Mouse (Mus musculus) erythroblast, embryonic 14.5 days (primary cell): ENCODE results near the gene Apoc2.

Experiments used
- GATA1 ChIP-seq: IDR thresholded peaks from 2 replicates; pipeline ENCODE4 v1.6.1; 2012; ENCODE audit warnings: low read length, inconsistent platforms, mixed read lengths
- TAL1 ChIP-seq: IDR thresholded peaks from 3 replicates; pipeline ENCODE4 v1.6.1; 2012; ENCODE audit warnings: low read length, inconsistent platforms, mixed read lengths

GRCm38 (mm10) chr7:19686521-19686920 lies 8.8 kb upstream of the Apoc2 start:
- TF ChIP-seq TAL1, result no peak
- no peak for TF ChIP-seq GATA1
